Mouse (Mus musculus) heart, postnatal 14 days (tissue): ENCODE data around the gene Aipl1. TPM values are rescaled to one million over a fixed set of nuclear protein-coding genes. Genes with fewer than 3 reads are reported as not detected.

Experiments used
- DNase-seq, 2 experiments: peaks; one replicate each; pipeline ENCODE4 v3.0.0; 2021 to 2022
- intact Hi-C: fragments of 180-260 bp; cut with DNase I; formaldehyde crosslinking; loops from one replicate; pipeline ENCODE4 v1.15.1; 2025
- total RNA-seq, 2 experiments: library from RNA; stranded (reverse); gene quantifications; 2 replicates each; pipeline ENCODE4 v1.2.3; 2021

Aipl1 gene
- total RNA-seq, 2 experiments from 2014 or later, result not detected

GRCm38 (mm10) chr11:72050895-72051858 is 13.9 kb upstream of the Aipl1 start:
- DNase-seq, result peak; percentile 24 to 26
- intact Hi-C loops, result loop anchor here (5.0 kb wide), 1 partner anchor 156 kb away; the partner anchor contains the start of genes 4933427D14Rik, Gm43951 and Txndc17

DNA sequence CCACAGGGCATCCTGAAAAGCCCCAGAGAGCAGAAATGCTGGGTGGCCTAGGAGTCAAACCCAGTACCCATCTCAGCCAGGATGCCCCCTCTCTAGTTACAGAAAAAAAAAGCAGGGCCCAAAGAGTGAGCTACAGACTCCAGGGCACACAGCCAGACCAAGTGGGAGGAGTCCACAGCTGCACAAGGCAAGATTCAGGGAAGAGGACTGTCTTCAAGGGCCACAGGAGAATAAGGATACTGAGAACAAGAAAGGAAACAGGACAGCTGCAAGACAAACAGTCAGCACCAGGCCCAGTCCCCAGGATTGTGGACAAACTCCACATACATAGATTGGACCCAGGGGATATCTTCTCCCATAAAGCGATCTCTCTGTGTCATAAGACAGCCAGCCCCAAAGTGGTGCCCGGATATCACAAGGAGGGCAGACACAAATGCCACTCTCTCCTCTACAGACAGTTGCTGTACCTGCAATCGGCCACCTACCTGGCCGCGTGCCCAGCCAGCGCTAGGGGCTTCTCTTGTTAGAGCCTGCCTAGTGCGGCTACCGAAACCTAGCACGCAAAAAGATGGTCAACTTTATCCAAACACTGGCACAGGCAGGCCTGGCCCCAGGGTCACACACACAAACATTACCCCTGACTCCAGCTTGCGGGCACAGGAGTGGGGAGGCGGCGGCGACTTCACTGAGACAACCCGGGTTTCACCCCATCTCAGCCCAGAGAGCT is 13.0 kb upstream of the Aipl1 start:
- peak in 1 of 2 experiments; percentile 30 for DNase-seq
- intact Hi-C loops, result loop anchor here (5.0 kb wide), 1 partner anchor 157 kb away; the partner anchor contains the start of genes 4933427D14Rik, Gm43951 and Txndc17

- DNase-seq, result no peak
- intact Hi-C loops, result no loop called here
Observed at GRCm38 (mm10) chr11:72049171-72049759, 12.0 kb upstream of the Aipl1 start.

GRCm38 (mm10) chr11:72048730-72049129 is 11.4 kb upstream of the Aipl1 start:
- intact Hi-C loops, result no loop called here

GRCm38 (mm10) chr11:72044231-72044630 is 6.9 kb upstream of the Aipl1 start:
- intact Hi-C loops, result no loop called here
- no peak for DNase-seq

More at GRCm38 (mm10) chr11:72048730-72049129, 11.4 kb upstream of the Aipl1 start:
- DNase-seq, result no peak

DNA sequence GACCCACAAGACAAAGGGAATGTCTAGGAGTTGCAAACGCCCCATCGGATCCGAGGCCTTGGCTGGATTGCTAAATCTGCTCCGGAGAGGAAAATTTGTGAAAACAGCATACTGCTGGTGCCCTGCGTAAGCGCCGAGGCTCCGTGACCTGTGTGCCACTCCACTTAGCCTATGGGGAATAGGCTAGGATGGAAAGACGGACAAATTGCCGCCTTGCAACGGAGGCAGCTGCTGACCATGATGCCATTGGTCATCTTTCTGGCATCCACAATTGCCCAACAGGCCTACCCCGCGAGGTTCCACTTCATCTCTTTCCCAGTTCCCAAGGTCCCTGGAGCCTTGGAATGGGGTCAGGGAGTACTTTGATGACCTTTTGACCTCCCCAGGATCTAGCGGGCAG is 5.3 kb upstream of the Aipl1 start:
- DNase-seq, result no peak
- intact Hi-C loops, result no loop called here

- DNase-seq, result peak; percentile 82 to 85
- intact Hi-C loops, result no loop called here
Observed at GRCm38 (mm10) chr11:72041768-72042607, 4.7 kb upstream of the Aipl1 start, which contains the start of gene Pimreg. Pimreg (plus strand) TSS chr11:72042032.

DNA sequence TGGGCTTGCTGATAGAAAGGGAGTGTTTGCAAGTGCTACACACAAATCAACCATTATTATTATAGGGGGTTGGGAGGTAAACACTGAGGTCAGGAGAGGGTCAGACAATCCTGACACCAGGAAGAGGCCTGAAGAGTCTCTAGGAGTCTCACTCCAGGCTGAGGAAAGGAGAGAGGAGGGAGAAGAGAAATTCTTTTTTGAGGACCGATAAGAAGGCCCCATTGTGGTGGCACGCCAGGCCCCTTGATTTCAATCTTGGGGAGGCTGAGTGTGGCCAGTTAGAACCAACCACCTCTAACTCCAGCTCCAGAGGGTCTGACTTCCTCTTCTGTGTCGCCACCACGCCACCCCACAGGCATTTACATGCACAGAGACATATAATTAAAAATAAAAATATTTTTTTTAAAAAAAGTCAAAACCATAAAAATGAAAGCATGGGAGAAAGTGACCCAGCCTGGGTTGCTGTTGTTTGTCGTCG is 4.0 kb upstream of the Aipl1 start:
- DNase-seq, result no peak
- intact Hi-C loops, result no loop called here

GRCm38 (mm10) chr11:72039599-72040386 is 2.5 kb upstream of the Aipl1 start:
- DNase-seq, result no peak
- intact Hi-C loops, result loop anchor here (5.0 kb wide), 1 partner anchor 702 kb away; no protein-coding TSS in a partner anchor

GRCm38 (mm10) chr11:72037996-72038395 is 687 bp upstream of the Aipl1 start:
- DNase-seq, result peak; percentile 76 to 81
- intact Hi-C loops, result loop anchor here (5.0 kb wide), 1 partner anchor 701 kb away; no protein-coding TSS in a partner anchor

- intact Hi-C loops, result no loop called here
- DNase-seq, result no peak
Observed at GRCm38 (mm10) chr11:72032589-72032988, 4.7 kb downstream of the Aipl1 start.

GRCm38 (mm10) chr11:72032091-72032490 is 5.2 kb downstream of the Aipl1 start:
- intact Hi-C loops, result no loop called here
- DNase-seq, result no peak

GRCm38 (mm10) chr11:72031353-72031752 is 6.0 kb downstream of the Aipl1 start:
- DNase-seq, result no peak
- intact Hi-C loops, result no loop called here

GRCm38 (mm10) chr11:72029143-72029542 is 8.2 kb downstream of the Aipl1 start:
- intact Hi-C loops, result loop anchor here (10.0 kb wide), 1 partner anchor 174 kb away; no protein-coding TSS in a partner anchor
- peak; percentile 43 to 48 for DNase-seq

DNA sequence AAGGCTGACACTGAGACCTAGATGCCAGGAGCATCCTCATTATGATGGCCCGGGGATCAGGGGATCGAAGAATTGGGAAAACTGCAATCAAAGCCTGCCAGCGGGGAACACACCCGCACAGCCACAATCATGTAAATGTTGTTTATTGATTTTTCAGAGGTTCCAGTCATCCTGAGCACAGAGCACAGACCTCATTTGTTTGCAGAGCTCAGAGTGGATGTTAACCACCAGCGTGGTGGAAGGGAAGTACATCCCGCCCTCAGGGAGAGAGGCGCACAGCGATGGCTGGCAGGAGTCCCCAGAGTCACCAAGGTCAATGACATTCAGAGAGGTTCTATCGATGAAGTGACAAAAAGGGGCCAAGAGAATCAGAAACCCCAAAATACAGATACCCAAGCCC is 9.5 kb downstream of the Aipl1 start:
- DNase-seq, result no peak
- intact Hi-C loops, result loop anchor here (10.0 kb wide), 1 partner anchor 173 kb away; no protein-coding TSS in a partner anchor

GRCm38 (mm10) chr11:72026516-72026915 is 10.8 kb downstream of the Aipl1 start:
- intact Hi-C loops, result loop anchor here (10.0 kb wide), 1 partner anchor 172 kb away; no protein-coding TSS in a partner anchor
- no peak for DNase-seq

DNA sequence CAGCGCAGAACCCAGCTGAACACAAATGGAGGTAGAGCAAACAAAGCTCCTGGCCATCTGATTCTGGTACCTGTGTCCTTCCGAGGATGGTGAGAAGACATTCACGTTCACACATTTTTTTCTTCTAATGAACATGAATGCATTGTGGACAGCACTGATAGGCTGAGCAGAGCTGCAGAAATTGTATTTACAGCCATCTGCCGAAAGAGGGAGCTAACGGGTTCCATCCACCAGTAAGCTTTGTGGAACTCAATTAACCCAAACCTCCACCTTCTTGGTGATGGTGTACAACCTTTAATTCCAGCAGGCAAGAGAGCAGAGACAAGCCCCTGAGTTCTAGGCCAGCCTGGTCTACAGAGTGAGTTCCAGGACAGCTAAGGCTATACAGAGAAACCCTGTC is 11.5 kb downstream of the Aipl1 start:
- intact Hi-C loops, result loop anchor here (2.0 to 10.0 kb wide), 2 partner anchors 171 to 687 kb away; no protein-coding TSS in a partner anchor
- no peak for DNase-seq

DNA sequence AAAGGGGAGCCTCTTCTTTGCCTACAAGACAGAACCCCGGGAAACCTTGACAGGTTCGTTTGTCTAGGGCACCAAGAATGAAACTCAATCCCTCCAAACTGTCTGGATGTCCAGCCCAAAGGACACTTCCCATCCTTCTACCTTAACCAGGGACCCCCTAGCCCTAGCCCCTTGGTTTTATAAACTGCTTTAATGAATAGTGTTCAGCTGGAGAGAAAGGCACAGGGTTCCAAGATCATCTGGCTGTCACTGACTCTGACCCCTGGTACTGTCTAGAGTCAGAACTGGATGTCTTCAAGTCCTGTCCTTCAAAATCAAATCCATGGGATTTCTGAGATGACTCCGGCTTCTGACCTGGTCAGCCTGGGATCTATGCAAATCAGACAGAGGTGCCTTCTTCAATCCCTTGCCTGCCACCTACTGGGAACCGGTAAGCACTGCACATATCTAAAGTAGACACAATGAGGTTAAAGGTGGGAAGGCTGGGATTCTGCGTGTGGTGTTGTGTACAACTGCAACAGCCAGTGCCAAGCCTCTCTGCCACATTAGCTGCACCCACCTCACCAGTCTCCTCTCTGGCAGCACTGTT is 13.0 kb downstream of the Aipl1 start:
- intact Hi-C loops, result loop anchor here (2.0 to 10.0 kb wide), 3 partner anchors 169 to 685 kb away; no protein-coding TSS in a partner anchor
- DNase-seq, result peak; percentile 70 to 80
